Mouse (Mus musculus): Measurements from ENCODE around the gene Raf1. TPM values are rescaled to one million over a fixed set of nuclear protein-coding genes. Genes with fewer than 3 reads are reported as not detected.
"Not testable (repeated sequence)": the region's sequence is repeated elsewhere in the genome, so short reads cannot be mapped to it uniquely, and the experiment has no call there.

Gene Raf1
- total RNA-seq, 2 experiments from 2014 or later, result 125 to 131 TPM

DNA sequence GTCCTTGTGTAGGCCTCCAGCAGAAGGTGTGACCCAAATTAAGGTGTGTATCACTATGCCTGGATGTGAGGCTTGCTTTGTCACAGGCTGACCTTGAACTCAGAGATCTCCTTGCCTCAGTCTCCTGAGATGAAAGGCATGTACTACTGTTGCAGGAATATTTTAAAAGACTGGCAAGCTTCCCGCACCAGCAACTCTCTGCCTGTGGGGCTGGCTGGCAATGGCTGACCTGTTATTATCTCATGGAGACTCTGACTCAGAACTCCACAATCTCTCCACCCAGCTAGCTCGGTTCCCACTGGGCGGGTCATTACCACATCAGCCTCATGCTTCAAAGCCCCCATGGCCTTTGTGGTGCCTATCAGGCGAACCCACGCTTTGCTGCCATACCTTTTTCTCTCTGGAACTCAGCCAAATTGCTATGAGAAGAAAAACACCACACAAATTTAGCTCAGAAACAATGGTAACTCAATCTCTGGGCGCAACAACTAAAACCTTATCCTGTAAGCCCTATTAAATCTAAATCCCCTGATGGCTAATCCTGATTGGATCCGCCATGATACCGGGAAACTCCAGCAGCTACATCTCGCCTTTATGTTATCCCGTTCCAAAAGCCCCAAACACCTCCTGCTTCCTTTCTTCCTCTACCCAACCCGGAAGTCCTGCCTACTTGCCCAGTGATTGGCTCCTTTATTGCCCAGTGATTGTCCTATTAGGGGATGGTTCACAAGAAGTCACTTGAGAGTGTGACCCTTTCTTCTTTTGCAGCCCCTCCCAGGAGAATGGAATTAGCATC lies 8.6 kb upstream of the Raf1 start:
- no peak for DNase-seq (ENCODE audit: low spot score in 2 of 2)

DNA sequence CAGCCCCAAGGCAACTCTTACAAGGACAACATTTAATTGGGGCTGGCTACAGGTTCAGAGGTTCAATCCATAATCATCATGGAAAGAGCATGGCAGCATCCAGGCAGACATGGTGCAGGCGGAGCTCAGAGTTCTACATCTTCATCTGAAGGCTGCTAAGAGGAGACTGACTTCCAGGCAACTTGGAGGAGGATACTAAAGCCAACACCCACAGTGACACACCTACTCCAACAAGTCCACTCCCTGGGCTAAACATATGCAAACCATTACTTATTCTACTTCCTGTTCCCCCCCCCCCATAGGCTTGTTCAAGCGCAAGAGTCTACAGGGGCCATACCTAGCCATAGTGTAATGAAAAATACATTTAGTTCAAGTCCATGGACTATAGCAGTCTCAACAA lies 7.8 kb upstream of the Raf1 start:
- no peak for DNase-seq (ENCODE audit: low spot score in 2 of 2)

DNA sequence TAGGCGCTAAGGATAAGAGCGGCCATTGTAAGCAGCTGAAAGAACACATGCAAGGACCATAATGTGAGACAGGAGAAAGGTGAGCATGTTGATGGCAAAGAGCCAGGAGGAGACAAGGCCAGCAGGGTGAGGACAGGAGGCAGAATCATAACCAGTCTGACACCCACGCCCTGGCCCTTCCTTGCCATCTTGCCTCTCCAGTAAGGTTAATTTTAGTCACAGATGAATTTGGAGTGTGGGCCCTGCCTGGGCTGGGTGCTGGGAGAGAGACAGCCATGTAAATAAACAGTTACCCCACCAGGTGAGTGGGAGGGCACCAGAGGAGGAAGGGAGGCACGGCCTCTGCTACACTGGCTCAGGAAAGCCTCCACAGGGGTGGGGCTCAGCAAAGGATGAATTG lies 4.6 kb upstream of the Raf1 start:
- no peak for DNase-seq (ENCODE audit: low spot score in 2 of 2)

DNA sequence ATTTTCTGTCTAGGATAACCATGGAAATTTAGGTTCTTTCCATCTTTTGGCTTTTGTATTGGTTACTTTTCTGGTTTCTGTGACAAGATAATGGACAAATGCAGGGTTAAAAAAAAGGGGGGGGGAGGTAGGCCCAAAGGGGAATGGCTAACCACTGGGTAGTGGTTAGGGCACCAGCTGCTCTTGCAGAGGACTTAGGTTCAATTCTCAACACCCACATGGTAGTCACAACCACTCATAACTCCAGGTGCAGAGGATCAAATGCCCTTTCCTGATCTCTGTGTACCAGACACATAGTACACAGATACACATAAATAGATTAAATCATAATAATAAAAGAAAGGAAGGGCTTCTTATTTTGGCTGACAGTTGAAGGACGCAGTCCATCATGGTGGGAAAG lies 1.6 kb upstream of the Raf1 start:
- no peak for DNase-seq (ENCODE audit: low spot score in 2 of 2)

DNA sequence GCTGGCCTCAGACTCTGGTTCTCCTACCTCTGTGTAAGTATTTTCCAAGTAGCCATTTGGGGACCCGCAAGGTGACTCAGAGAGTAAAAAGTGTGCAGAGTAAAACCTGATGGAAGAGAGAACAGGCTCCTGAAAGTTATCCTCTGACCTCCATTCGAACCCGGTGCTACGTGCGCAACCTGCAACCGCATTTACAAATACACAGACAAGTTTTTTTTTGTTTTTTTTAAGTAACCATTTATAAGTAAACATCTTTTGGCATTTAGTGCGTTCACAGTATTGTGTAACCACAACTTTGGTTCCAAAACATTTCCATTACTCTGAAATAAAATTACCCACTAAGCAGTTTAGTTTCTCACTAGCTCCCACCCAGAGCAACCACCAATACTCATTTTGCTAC lies 1.0 kb upstream of the Raf1 start:
- DNase-seq (ENCODE audit: low spot score in 2 of 2), result no peak

DNA sequence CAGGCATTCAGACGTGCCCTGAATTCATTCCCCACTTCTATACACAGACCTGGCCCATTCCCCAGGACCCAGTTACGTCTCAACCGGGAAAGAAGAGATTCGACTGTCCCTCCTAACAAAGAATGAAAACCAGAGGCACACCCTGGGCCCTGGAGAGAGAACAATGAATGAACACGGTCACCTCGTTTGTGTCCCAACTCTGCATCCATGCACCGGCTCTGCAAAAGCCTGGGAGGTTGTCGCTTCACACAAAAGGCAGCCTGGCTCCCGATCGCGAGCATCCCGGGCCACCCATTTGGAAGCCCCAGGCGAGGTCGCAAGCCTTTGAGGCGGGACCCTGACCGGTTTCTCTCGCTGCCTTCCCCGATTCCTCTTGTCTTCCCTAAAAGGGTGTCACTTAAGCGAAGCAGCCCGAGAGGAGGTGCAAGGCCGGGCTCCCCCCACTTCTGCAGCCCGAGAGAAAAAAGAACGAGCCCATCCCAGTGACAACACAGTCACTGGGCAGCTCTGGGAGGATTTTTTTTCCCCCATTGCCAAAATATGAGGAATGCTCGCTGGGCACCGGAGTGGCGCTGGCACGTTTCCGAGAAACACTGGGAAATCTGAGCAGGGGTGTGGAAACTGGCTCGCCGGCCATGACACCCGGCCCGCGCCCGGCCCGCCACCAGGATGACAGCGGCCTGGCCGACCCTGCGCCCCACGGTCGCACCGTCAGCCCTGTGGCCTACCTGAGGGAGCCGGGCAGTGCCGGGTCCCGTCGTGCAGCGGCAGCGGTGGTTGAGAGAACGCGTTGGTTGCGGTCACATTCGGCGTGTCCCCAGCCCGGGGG lies 713 bp downstream of the Raf1 start:
- DNase-seq (ENCODE audit: low spot score in 2 of 2), result peak; percentile 53 to 63

DNA sequence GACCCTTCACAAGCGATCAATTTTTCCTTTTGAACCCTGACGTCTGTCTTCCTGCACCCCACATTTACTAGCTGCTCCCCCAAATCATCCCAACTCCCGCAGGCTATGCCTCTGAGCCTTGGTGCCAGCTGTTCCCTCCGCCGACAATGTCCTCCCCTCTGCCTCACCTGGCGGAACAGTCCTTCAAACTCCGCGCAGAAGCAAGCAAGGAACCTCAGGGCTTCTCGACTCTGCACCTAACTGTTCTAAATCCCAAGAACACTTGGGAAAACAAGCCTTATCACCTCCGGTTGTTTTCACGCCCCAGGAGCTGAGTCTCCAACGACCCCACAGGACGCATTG lies 1.3 kb downstream of the Raf1 start:
- no peak for DNase-seq (ENCODE audit: low spot score in 2 of 2)

DNA sequence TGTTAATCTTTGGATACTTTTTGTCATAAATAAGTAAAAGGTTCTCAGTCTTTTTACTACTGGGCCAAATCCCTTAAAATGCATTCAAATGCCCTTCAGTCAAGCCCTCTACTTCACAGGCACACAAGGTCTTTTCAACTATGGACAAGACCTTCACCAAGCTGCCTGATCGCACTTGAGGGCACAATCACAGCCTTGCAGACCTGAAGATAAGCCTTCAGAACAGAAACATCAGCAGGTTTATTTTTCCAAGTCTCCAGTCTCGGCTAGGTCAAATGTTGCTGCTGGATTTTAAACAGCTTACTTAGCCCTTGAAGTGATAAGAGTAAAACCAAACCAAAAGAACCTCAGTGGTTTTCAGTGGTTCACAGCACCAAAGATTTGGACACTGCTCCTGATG lies 2.1 kb downstream of the Raf1 start:
- no peak for DNase-seq (ENCODE audit: low spot score in 2 of 2)

DNA sequence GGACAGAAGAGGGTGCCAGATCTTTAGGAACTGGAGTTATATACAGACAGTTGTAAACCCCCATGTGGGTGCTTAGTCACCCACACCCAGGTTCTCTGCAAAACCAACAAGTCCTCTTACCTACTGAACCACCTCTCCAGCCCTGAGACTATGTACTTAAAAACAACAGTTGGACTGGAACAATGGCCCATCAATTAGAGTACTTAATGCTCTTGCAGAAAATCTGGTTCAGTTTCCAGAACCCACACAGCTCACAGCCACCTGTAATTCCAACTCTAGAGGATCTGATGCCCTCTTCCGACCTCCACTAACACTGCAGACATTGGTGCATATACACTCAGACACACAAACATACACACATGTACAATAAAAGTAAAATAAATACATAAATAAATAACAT lies 3.7 kb downstream of the Raf1 start:
- no peak for DNase-seq (ENCODE audit: low spot score in 2 of 2)

DNA sequence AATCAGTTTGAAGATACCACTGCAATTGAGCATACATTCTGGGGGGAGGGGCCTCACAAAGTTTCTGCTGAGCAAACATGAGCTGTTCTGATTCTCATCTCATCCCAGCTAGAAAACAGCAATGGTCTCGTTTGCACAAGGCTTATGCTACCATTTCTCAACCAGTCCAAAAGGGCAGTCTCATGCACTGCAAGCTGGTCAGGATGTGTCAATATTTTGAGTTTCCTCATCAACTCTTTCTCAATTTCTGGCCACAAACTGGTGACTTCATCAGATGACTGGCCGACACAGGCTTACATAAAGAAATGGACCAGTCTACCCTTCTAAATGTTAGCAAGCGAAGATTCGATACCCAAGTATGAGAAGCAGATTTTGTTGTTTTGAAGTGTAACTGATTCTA lies 9.8 kb downstream of the Raf1 start:
- no peak for DNase-seq (ENCODE audit: low spot score in 2 of 2)

DNA sequence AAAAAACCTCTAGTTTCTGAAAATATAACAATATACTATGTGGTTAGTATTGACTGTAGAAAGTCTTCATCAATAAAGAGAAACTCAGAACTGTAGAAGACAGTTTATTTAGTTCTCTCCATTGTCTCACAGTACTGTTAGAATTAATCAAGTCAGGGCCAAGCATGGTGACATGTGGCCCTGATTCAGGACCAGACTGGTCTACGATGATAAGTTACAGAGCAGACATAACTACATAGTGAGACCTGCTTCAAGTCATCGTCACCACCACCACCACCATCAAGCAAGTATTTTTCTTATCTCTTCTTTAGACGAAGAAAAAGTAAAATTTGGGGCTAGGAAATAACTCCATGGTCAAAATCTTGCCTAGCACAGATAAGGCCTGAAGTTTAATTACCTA lies 12.2 kb downstream of the Raf1 start:
- DNase-seq (ENCODE audit: low spot score in 2 of 2), result no peak

DNA sequence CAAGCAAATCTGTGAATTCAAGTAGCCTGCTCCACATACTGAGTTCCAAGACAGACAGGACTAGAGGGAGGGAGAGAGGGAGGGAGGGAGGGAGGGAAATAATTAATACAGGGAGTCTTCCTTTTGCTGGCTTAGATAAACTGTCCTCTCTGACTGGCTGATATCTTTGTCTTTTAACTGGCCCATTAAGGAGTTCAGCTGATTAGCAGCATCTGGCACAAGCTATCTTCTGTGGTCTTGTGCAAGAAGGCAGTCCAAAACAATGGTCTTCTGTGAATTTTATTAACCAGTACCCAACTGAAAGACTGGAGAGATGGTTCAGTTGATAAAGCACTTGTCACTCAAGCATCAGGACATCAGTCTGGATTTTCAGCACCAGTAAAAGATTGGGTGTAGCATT lies 17.6 kb downstream of the Raf1 start:
- DNase-seq (ENCODE audit: low spot score in 2 of 2), result no peak

DNA sequence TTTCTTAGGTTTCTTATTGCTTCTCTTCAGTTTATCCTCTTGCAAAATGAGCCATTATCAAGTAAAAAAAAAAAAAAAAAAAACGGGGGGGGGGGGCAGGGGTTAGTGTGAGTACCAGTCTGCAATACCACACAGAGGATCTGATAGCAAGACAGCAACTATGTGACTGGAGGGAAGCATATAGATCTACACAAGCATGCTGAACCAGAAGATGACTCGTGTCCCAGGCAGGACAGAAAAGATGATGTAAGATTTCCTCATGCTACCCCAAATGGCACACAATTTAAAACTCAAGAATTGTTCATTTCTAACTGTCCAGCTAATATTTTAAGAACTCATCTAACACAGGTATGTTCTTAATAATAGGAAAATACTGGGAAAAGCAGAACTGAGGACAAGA lies 22.5 kb downstream of the Raf1 start:
- no peak for DNase-seq (ENCODE audit: low spot score in 2 of 2)

DNA sequence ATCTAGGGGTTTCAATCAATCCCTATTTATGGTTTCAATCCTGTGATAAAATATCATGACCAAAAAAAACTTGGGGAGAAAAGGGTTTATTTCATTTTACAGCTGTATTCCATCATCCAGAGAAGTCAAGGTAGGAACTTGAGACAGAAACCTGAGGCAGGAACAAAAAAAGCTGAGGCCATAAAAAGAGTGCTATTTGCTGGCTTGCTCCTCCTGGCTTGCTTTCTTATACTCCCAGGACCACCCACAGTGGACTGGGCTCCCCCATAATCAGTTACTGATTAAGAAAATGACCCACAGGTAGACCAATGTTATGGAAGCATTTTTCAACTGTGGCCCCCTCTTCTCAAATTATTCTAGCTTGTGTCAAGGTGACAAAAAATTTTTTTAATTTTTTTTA lies 24.7 kb downstream of the Raf1 start:
- no peak for DNase-seq (ENCODE audit: low spot score in 2 of 2)

DNA sequence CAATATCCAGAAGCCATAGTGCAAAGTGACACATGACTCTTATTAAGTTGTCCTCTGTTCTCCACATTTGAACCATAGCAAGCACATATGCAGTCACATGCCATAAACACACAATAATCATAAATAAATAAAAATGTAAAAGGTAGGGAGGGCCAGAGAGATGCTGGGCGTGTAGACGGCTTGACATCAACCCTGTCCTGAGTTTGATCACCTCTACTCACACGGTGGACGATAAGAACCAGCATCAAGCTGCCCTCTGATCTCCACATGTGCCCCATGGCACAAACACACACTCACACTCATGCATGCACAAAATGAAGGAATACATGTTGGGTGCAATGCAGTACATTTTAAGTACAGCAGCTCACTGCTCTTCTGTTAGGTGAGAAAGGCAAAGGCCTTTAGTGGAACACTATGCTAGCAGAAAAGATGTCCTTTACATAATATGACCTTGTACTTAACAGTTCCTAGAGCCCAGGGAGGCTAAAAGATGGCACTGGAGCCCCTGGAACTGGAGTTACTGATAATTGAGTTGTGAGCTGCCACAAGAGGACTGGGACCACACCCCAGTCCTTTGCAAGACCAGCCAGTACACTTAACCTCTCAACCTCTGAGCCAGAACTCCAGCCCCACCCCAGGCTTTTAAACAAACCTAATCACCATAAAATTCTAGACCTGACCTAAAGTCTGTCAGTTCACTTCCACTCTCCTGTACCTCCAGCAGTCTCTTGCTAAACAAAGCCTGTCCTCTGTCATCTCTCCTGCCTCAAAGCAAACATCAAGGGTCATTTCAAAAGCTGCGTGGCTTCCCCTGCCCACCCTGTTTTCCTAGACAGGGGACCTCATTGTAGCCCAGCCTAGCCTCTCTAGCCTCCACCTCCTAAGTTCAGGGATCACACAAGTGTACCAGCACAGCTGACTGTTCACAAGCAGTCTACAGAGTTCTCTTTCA lies 25.7 kb downstream of the Raf1 start:
- no peak for DNase-seq (ENCODE audit: low spot score in 2 of 2)

DNA sequence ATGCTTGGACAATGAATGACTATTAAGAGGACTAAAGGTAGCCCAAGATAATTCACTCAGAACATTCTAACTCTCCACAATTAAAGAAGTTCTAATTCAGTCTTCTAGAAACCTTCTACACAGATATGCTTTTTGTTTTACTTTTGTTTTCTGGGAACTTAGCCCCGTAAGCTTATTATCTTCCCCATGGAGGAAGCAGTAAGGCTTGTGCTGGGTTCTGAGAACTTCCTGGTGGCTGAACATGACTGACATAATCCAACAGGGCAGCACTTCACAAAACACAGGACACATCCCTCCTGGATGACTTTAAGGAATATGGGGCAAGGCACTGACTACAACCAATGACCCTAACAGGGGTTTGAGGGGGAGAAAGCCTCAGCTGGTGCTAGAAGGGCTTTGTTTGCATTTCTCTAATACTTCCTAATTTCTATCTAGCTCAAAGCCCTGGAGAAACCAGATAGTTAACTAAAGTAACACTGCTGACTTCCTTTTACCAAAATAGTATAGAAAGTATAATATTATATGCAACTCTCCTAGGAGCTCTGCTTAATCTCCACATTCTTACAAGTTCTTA lies 26.6 kb downstream of the Raf1 start:
- DNase-seq (ENCODE audit: low spot score in 2 of 2), result no peak

DNA sequence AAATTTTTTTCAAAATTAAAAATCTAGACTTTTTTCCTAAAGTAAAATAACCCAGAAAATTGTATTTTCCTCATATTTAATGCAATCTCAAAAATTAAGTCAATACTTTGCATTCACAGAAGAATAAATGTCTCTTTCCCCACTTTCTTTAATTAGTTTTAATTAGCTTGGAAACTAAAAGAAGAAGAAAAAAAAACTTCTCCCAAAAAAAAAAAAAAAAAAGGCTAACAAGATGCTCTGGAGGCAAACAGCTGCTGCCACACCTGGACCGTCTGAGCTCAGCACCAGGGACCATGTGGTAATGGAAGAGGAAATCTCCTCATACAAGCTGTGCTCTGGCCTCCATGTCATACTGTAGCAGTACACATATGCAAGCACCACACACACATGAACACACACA lies 33.1 kb downstream of the Raf1 start:
- DNase-seq (ENCODE audit: low spot score in 2 of 2), result no peak

DNA sequence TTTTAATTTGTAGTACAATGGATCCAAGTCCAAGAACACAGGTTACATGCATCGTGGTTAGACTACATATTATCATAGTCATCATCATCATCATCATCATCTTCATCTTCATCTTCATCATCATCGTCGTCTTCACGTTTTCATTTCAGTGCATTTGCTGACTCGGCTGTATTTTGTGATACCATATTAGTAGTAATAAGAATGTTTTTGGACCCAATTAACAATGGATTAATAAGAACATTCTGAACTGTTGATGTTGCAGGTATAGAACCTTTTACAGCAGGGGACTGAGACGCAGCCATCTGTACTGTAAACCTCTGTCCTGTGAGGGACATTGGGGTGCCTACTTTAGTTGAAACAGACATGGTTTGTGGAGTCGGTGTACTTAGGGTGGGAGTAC lies 38.2 kb downstream of the Raf1 start:
- DNase-seq (ENCODE audit: low spot score in 2 of 2), result not testable (repeated sequence)

DNA sequence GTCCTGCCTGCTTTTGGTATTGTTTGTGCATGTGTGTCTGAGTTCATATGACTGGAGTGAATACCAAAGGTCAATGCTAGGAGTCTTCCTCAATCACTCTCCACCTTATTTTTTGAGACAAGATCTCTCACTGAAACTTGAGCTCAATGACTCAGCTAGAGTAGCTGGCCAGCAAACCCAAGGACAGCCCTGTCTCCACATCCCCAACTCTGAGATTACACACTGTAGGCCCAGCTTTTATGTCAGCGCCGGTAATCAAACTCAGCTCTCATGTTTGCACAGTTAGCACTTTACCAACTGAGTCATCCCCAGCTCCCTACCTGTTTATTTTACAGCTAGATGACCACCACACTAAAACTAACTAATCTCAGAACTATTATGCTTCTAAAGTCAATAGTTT lies 42.4 kb downstream of the Raf1 start:
- DNase-seq (ENCODE audit: low spot score in 2 of 2), result no peak

DNA sequence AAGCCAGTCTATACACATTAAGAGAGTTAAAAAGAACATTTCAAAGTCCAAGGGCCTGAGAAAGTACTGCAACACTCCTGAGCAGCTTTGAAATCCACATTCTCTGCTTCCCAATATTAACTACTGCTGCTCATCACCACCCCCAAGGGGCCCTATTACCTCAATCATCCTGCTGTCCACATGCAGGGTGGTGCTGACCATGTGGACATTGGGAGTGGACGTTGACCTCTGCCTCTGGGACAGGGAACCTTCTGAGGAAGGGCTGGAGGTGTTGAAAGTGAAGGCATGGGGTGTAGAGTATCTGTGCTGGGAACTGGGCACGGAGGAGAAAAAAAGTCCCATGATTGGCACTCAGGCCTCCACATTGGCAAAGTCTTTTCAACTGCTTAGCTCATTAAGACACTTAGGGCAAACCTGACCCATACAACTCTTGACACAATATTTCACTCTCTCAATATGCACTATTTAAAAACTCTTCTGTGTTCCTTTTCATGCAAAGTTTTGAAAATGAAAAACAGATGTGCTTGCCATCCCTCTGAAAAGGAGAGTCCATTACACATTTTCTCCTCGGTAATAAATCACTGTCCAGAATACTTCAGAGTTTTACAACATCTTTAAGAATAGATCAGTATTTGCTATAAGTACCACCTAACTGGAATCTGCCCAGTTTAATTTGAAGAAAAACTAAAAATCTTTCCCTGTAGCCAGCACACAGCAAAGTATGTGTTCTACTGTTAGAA lies 45.2 kb downstream of the Raf1 start:
- DNase-seq (ENCODE audit: low spot score in 2 of 2), result no peak

DNA sequence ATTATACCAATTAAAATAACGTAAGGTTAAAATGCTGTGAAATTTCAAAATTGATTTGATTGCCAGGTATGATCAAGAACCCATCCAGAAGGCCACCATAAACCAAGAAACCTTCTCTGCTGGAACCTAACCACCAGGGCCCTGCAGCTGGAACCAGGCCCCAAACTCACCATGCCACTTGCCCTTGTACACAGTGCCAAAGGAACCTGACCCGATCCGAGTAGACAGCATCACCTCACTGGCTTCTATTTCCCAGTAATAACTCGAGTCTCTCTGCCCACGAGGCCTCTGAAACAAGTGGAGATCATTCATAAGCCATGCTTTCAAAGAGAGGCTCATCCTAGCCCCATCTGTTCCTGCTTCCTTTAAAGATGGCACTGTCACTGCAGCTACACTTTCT lies 50.3 kb downstream of the Raf1 start:
- DNase-seq (ENCODE audit: low spot score in 2 of 2), result no peak

Data from adrenal gland, postnatal 4 days (tissue).